Mouse (Mus musculus): ENCODE measurements at regions not wholly inside any gene's neighbourhood (a gene's known extent, or its start where the extent isn't known, plus 50 kb on each side); places are given as distances from the start of the nearest gene placed in this dataset.

- TF ChIP-seq CTCF (IDR thresholded peaks at IDR 0.05 in 2 of 3, conservative IDR thresholded peaks at IDR 0.05 in 1 of 3; ENCODE audit: control insufficient read depth in 1 of 3, insufficient read depth in 1 of 3, low read depth in 2 of 3, low read length in 3 of 3, poor library complexity in 1 of 3, severe bottlenecking in 1 of 3) (no peak), MAX (IDR thresholded peaks at IDR 0.05; ENCODE audit: low read length) (no peak), KAT2A (conservative IDR thresholded peaks at IDR 0.05; ENCODE audit: low read depth, low read length) (no peak), POLR2A (IDR thresholded peaks at IDR 0.05; ENCODE audit: control insufficient read depth in 1 of 2, insufficient read depth in 1 of 2, low read depth in 1 of 2, low read length in 2 of 2, poor library complexity in 1 of 2) (no peak), ETS1 (IDR thresholded peaks at IDR 0.05; ENCODE audit: low read depth, low read length) (no peak), MAFK (IDR thresholded peaks at IDR 0.05; ENCODE audit: borderline replicate concordance, low read depth, low read length) (no peak), HCFC1 (IDR thresholded peaks at IDR 0.05; ENCODE audit: low read depth, low read length) (no peak), TCF12 (IDR thresholded peaks at IDR 0.05; ENCODE audit: low read depth, low read length) (no peak), EP300 (IDR thresholded peaks at IDR 0.05; ENCODE audit: low read depth in 1 of 2, low read length in 2 of 2) (no peak), USF2 (IDR thresholded peaks at IDR 0.05; ENCODE audit: borderline replicate concordance in 1 of 2, insufficient read depth in 1 of 2, low read depth in 1 of 2, low read length in 2 of 2) (no peak), ELF1 (IDR thresholded peaks at IDR 0.05; ENCODE audit: low read depth, low read length) (no peak)
Observed at GRCm38 (mm10) chr15:92826136-92826535, 429.5 kb downstream of the Pdzrn4 start.
